Mouse (Mus musculus) liver, adult 2 months (tissue): Measurements from ENCODE around the gene Pigk. TPM values are rescaled to one million over a fixed set of nuclear protein-coding genes. Genes with fewer than 3 reads are reported as not detected.

Experiments
- DNase-seq: peaks from one replicate; pipeline ENCODE4 v3.0.0-alpha.2; 2011; ENCODE audit warnings: low read depth, low spot score; ENCODE audit errors: extremely low read depth
- H3K27ac ChIP-seq: fragments of 200-500 bp; replicated peaks from 2 replicates; pipeline ENCODE4 v1.5.1; 2012; ENCODE audit warnings: low read depth, mild to moderate bottlenecking, control low read depth, inconsistent platforms, low read length; ENCODE audit not compliant: insufficient read depth
- H3K27me3 ChIP-seq: fragments of 200-500 bp; 2 replicates; pipeline ENCODE4 v1.6.1; 2012; ENCODE audit warnings: mild to moderate bottlenecking, moderate library complexity, low read length, inconsistent platforms; ENCODE audit not compliant: control insufficient read depth, insufficient read depth
- H3K36me3 ChIP-seq: fragments of 200-500 bp; 2 replicates; pipeline ENCODE4 v1.6.1; 2012; ENCODE audit warnings: low read length, inconsistent platforms; ENCODE audit not compliant: control insufficient read depth, insufficient read depth
- H3K4me1 ChIP-seq: fragments of 200-500 bp; 2 replicates; pipeline ENCODE4 v1.6.1; 2011; ENCODE audit warnings: low read length; ENCODE audit not compliant: control insufficient read depth, insufficient read depth
- H3K4me3 ChIP-seq: fragments of 200-500 bp; 2 replicates; pipeline ENCODE4 v1.5.1; 2011; ENCODE audit warnings: low read depth, mild to moderate bottlenecking, control low read depth, low read length, moderate library complexity; ENCODE audit not compliant: insufficient read depth
- H3K79me2 ChIP-seq: fragments of 200-500 bp; 2 replicates; pipeline ENCODE4 v1.6.1; 2012; ENCODE audit warnings: inconsistent platforms, mild to moderate bottlenecking, low read length, moderate library complexity; ENCODE audit not compliant: control insufficient read depth, insufficient read depth
- H3K9ac ChIP-seq: fragments of 200-500 bp; 2 replicates; pipeline ENCODE4 v1.6.1; 2012; ENCODE audit warnings: low read depth, mild to moderate bottlenecking, control low read depth, inconsistent platforms, low read length
- CTCF ChIP-seq: fragments of 200-500 bp; IDR thresholded peaks from 2 replicates; pipeline ENCODE4 v1.5.1; 2011; ENCODE audit warnings: low read depth, low read length, control low read depth
- POLR2A ChIP-seq: fragments of 200-500 bp; IDR thresholded peaks from 2 replicates; pipeline ENCODE4 v1.6.1; 2011; ENCODE audit warnings: low read length, control low read depth; ENCODE audit not compliant: insufficient read depth; ENCODE audit errors: extremely low read depth
- WGBS: fragments of 180-500 bp; shearing (Covaris S2); methylation state at CpG from one replicate; pipeline ENCODE4 v1.1.7; 2018; 5-methylcytosine and 5-hydroxymethylcytosine counted together
- polyA plus RNA-seq: library from polyadenylated mRNA; depleted of rRNA; stranded (reverse); fragments of >200 nt; gene quantifications from 2 replicates; pipeline ENCODE4 v1.2.3, GENCODE M21; 2012
- total RNA-seq: library from RNA; depleted of rRNA; stranded (reverse); fragments of >200 nt; gene quantifications from 2 replicates; pipeline ENCODE4 v1.2.3, GENCODE M21; 2014

Gene Pigk
- total and polyA plus RNA-seq, 2 experiments, result 14.1 to 27.1 TPM

DNA sequence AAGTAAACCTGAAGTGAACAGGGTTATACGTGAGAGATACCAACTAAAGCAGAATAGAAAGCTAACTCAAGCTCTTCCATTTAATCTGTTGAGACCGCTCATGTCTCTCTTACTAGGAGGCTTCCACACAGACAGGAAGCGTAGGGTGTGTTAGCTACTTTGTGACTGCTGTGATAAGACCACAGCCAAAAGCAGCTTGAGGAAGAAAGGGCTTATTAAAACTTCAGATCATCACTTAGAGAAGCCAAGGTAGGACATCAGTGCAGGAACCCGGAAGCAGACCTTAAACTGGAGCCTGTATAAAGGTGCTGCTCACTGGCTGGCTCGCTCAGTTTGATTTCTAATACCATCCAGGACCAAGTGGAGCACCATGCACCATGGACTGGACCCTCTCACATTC lies 236.4 kb downstream of the Pigk start:
- WGBS, result 92% methylated on average over 5 of the region's 5 CpGs
- no peak overlapping the region for H3K27ac ChIP-seq

DNA sequence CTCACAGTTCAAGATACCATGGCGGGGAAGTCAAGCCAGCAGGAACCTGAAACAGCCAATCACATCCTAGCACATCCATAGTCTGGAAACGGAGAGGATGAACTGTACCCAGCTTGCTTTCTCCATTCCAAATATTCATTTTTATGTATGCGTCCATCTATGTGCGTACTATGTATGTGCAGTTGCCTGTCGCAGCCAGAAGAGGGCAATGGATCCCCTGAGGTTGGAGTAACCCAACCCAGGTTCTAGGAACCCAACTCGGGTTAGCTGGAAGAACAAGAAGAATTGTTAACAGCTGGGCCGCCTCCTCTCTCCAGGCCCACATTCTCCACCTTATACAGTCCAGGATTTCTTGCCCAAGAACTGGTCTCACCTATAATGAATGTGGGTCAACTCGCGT lies 237.0 kb downstream of the Pigk start:
- Histone ChIP-seq H3K36me3 (no peaks in the 10 kb centered on the region), H3K9ac (no peak overlapping the region), H3K27ac (no peak overlapping the region), H3K4me1 (no peaks in the 10 kb centered on the region), H3K27me3 (no peaks in the 10 kb centered on the region), H3K79me2 (no peaks in the 10 kb centered on the region), H3K4me3 (no peak overlapping the region)
- WGBS, result 93% methylated on average over 9 of the region's 9 CpGs
- TF ChIP-seq CTCF, result no peak
- TF ChIP-seq POLR2A, result no peak
- DNase-seq, result no peak

More for the DNA sequence above, 236.4 kb downstream of the Pigk start:
- H3K4me1 ChIP-seq, result no peaks in the 10 kb centered on the region
- no peak overlapping the region for H3K9ac ChIP-seq
- no peak for TF ChIP-seq CTCF
- no peak for TF ChIP-seq POLR2A
- H3K27me3 ChIP-seq, result no peaks in the 10 kb centered on the region
- H3K79me2 ChIP-seq, result no peaks in the 10 kb centered on the region
- H3K4me3 ChIP-seq, result no peak overlapping the region
- no peaks in the 10 kb centered on the region for H3K36me3 ChIP-seq
- DNase-seq, result no peak

DNA sequence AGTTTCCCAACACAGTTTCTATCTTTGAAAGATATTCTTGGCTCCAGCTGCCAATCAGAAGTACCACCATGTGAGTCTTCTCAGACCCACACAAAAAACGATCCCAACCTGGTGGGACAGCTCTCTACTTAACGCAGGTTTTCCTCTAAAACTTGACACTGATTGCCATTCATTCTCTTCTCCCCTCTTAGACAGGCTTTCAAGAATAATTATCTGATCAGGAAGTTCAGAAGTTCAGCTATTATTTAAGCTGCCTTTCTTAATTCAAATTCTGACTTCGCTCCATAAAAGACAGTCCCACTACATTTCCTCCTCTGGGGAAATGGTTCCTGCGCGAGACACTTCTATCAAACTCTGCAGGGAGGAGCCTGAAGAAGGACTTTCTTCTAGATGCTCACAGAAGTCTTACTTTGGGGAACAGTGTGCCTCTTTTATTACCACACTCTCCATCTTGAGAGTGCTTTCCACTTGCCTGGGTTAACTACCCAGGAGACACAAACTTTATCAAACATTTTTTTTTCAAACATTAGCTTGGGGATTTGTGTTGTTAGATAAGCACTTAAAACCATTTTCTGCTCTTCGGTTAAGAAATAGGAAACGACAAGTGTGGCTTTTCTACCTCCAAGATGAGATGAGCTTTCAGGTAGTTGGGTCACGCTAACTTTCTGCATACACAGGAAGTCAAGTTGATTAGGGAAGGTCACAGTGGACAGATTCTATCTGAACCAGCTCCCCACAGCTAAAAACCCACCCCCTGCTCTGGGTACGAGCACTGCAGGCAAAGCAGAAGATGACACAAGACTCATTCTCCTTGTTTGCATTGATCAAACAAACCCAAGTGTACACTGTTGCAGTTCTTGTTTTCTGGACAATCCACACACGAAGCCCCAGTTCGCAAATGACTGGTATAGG lies 238.0 kb downstream of the Pigk start:
- Histone ChIP-seq H3K79me2 (no peaks in the 10 kb centered on the region), H3K27me3 (no peaks in the 10 kb centered on the region), H3K4me1 (no peaks in the 10 kb centered on the region), H3K4me3 (no peak overlapping the region), H3K36me3 (no peaks in the 10 kb centered on the region), H3K27ac (no peak overlapping the region), H3K9ac (no peak overlapping the region)
- DNase-seq, result no peak
- TF ChIP-seq POLR2A (no peak), CTCF (no peak)
- 55% methylated on average over 11 of the region's 11 CpGs for WGBS

DNA sequence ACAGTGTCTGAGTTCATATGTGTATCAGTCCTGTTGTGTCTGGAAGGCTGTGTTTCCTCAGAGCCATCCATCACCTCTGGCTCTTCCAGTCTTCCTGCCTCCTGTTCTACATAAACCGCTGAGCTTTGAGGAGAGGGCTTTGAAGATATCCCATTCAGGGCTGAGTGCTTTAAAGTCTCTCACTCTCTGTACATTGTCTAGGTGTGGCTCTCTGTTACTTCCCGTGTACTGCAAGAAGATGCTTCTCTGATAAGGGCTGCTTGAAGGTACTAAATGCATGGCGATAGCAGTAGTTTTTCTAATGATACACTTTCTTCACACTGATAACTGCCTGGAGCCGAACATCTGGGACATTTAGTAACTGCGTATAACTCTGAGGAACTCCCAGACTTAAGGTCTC lies 242.1 kb downstream of the Pigk start:
- Histone ChIP-seq H3K4me1 (no peaks in the 10 kb centered on the region), H3K79me2 (no peaks in the 10 kb centered on the region), H3K36me3 (no peaks in the 10 kb centered on the region), H3K4me3 (no peak overlapping the region), H3K27me3 (no peaks in the 10 kb centered on the region), H3K27ac (no peak overlapping the region), H3K9ac (no peak overlapping the region)
- 79% methylated on average over 5 of the region's 5 CpGs for WGBS
- no peak for DNase-seq
- TF ChIP-seq POLR2A, result no peak
- TF ChIP-seq CTCF, result no peak

DNA sequence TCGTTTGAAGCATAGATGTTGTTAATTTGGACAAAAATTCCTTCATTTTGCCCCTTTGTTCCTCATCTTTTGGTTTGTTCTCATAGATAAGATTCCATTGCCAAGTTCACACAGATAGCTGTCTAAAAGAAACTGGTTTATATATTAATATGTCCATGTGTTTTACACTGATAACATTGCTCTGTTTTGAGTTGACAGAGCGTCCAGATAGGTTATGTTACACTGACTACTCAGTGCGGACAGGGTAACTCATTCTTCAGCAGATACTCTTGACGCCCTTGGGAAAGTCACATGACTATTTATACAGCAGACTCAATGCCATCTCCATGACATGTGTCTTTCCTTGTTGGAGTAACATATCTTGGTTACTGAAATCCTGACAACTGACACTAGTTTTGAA lies 242.9 kb downstream of the Pigk start:
- no peak overlapping the region for H3K9ac ChIP-seq
- TF ChIP-seq POLR2A (no peak), CTCF (no peak)
- no peak overlapping the region for H3K4me3 ChIP-seq
- H3K4me1 ChIP-seq, result no peaks in the 10 kb centered on the region
- H3K27me3 ChIP-seq, result no peaks in the 10 kb centered on the region
- H3K27ac ChIP-seq, result no peak overlapping the region
- H3K79me2 ChIP-seq, result no peaks in the 10 kb centered on the region
- 75% methylated on average over 4 of the region's 4 CpGs for WGBS
- no peak for DNase-seq
- no peaks in the 10 kb centered on the region for H3K36me3 ChIP-seq
